Mouse (Mus musculus) heart, postnatal 36 days (tissue): ENCODE data around the gene Ldhd. TPM values are rescaled to one million over a fixed set of nuclear protein-coding genes. Genes with fewer than 3 reads are reported as not detected.

Experiments
- DNase-seq, 2 experiments: peaks; one replicate each; pipeline ENCODE4 v3.0.0; 2021 to 2022
- intact Hi-C: fragments of 180-260 bp; cut with DNase I; formaldehyde crosslinking; loops from one replicate; pipeline ENCODE4 v1.15.1; 2025
- total RNA-seq, 2 experiments: library from RNA; stranded (reverse); gene quantifications; 2 replicates each; pipeline ENCODE4 v1.2.3; 2021

The Ldhd gene
- total RNA-seq, 2 experiments from 2014 or later, result 36.7 to 43.6 TPM

GRCm38 (mm10) chr8:111628894-111629501 is 1.2 kb downstream of the Ldhd start:
- intact Hi-C loops, result loop anchor here (5.0 to 10.0 kb wide), 2 partner anchors 162 to 284 kb away; no protein-coding TSS in a partner anchor
- DNase-seq, result no peak

- DNase-seq, result no peak
- intact Hi-C loops, result loop anchor here (5.0 to 10.0 kb wide), 2 partner anchors 161 to 284 kb away; no protein-coding TSS in a partner anchor
These were observed 1.8 kb downstream of the Ldhd start for GRCm38 (mm10) chr8:111628401-111628800.

GRCm38 (mm10) chr8:111627923-111628322 is 2.3 kb downstream of the Ldhd start:
- DNase-seq, result no peak
- intact Hi-C loops, result loop anchor here (2.0 to 10.0 kb wide), 3 partner anchors 35 to 283 kb away; no protein-coding TSS in a partner anchor

DNA sequence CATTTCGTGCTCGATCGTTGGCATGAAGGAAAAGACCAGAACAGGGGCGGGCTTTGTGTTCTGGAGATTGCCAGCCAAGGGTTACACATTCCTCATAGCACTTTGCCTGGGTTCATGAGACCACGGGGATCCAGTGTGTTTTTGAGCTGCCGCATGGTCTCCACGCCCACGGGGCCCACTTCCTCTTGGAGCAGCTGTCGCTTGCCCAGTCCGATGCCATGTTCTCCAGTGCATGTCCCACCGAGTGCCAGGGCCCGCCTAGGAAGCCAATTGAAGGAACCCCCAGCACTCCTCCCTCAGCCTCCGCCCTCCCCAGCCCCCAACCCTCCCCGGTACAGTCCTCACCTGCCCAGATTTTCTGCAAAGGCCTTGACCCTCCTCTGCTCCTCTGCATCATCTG is 3.2 kb downstream of the Ldhd start:
- DNase-seq, result no peak
- intact Hi-C loops, result loop anchor here (1.0 to 10.0 kb wide), 4 partner anchors 36 to 282 kb away; partner anchors contain the start of gene Znrf1

DNA sequence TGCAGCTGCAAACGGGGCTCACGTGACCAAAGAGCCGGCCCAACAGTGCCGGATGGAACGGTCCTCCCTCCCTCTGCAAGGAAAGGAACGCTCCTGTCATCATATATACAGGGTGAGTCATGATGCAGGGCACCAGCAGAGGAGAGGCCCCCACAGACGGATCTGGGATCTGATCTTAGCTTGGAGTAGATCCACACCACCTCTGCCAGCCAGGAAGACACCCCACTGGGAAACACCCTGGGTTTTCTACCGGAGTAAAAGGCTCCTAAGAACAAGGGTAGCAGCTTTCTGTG is 3.7 kb downstream of the Ldhd start:
- no peak for DNase-seq
- intact Hi-C loops, result loop anchor here (1.0 to 10.0 kb wide), 4 partner anchors 36 to 282 kb away; partner anchors contain the start of gene Znrf1

DNA sequence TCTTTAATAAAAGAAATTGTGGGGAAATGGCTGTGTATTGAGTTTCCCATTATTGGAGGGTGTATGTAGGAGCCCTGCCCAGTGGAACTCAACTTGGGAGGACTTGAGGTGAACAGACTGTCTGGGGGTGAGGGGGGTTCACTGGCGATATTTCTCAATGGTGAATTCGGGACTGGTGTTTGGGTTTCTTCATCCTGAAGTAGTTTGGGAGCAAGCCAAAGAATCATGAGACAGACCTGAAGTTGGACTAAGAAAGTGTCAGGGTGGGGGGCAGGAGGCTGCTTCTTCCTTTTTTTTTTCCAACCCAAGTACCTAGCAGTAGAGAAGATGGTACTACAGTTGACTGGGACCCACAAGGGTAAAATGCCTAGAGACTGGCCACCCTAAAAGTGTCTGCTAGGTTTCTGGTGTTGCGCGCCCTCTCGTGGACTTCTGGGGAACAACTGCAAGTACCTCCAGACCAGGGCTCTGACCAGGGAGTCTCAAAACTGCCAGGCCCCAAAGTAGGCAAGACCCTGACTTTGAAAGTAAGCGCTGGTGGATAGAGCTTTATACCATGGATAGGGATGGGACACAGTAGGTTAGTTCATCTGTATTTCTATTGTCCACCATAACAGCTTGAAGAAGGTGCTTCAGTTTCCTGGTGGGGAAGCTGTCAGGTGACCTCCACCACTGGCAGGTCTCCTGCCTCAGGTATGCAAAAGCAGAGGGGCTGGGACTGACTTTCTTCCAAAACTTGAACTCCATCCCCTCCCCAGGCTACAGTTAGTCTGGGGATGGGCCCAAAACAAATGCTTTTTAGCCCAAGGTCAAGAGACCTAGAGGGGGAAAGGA is 4.3 kb downstream of the Ldhd start:
- peak; percentile 82 for DNase-seq
- intact Hi-C loops, result loop anchor here (1.0 to 10.0 kb wide), 4 partner anchors 37 to 281 kb away; partner anchors contain the start of gene Znrf1

DNA sequence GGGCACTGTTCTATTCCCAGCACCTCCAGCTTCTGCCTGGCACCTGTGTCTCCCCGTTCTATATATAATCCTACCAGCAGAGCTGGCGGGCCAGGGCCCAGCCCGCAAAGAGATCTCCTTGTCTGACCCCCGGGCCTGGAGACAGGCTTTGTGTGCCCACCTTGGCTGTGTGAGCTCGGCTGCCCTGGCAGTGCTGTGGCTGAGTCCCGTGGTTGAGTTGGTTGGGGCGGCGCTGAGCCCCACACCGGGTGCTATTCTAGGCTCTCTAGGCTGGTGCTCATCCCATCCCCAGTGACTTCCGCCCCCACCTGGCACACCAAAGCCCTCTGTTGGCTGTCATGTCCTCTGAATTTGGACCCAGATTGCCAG is 5.3 kb downstream of the Ldhd start:
- intact Hi-C loops, result loop anchor here (5.0 to 10.0 kb wide), 2 partner anchors 158 to 280 kb away; no protein-coding TSS in a partner anchor
- peak in 1 of 2 experiments; percentile 56 for DNase-seq

DNA sequence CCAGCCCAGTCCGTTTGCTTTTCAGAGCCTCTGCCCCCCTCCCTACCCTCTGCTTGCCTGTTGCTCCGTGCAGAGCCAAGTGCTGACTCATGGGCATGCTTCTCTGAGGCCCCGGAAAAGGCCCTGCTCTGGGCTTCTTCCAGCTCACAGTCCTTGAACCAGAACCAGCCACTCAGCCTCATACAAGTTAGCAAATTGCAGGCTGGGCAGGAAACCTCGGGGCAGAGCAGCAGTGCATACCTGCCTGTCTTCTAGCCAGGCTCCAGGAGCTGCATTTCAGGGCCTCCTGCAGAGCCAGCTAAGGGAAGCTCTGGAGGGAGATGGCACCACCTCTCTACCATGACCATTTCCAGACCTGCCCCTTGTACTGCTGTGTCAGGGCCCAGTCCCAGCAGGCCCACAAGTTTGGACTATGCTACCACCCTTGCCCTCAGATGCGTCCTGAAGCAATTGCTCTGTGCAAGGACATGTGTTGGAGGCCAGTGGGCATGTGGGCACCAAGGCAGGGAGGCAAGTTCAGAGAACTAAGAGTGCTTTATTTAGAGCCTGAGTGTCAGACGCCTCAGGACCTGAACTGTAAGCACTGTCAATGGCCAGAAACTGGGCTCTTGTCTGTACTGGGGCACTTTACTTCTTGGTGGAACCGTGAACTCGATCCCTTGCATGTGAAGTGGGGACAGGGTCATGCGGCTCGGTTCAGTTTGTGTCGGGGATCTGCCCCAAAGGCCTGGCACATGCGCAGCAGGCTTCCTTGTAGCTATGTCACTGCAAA is 5.9 kb downstream of the Ldhd start:
- DNase-seq, result peak; percentile 61 to 65
- intact Hi-C loops, result loop anchor here (10.0 kb wide), 1 partner anchor 279 kb away; no protein-coding TSS in a partner anchor

GRCm38 (mm10) chr8:111622553-111622952 is 7.6 kb downstream of the Ldhd start:
- DNase-seq, result no peak
- intact Hi-C loops, result loop anchor here (10.0 kb wide), 1 partner anchor 278 kb away; no protein-coding TSS in a partner anchor

GRCm38 (mm10) chr8:111622104-111622503 is 8.1 kb downstream of the Ldhd start:
- DNase-seq, result no peak
- intact Hi-C loops, result loop anchor here (10.0 kb wide), 1 partner anchor 277 kb away; no protein-coding TSS in a partner anchor

DNA sequence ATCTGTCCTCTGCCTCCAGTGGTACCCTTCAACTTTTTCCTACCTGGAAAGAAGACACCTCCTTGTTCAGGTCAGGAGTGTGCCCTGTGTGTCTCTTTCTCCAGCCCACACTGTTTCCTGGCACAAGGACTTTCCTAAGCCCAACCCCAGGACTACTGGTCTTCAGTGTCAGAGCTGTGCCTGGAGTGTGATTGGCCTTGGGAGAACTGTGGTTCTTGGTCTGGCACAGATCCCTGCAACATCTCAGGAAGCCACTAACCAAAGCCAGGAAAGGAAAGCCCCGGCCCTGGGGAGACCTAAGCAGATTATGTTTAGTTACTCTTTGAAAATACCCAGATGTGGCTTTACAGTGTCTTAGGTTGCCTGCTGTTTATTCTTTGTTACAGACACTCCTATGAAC is 10.2 kb downstream of the Ldhd start:
- intact Hi-C loops, result loop anchor here (10.0 kb wide), 1 partner anchor 275 kb away; no protein-coding TSS in a partner anchor
- peak; percentile 44 to 59 for DNase-seq

DNA sequence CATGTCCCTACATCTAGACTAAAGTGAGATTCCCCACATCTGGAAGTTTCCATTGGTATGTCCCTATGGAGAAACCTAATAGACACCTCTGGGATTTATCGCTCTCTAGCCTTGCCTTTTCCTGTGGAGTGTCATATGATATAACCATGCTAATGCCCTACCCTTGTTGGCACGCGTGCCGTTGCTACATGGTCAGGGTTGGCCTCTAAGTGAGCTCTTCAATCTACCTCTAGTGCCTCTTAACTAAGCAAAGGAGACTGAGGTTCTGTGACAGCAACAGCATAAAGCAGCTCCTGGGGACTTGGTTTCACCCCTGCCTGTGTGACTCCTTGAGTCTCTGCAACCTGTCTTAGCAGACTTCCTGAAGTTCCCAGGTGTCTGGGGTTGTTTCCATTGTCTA is 11.9 kb downstream of the Ldhd start:
- no peak for DNase-seq
- intact Hi-C loops, result no loop called here

GRCm38 (mm10) chr8:111617812-111618211 is 12.4 kb downstream of the Ldhd start:
- no peak for DNase-seq
- intact Hi-C loops, result no loop called here

DNA sequence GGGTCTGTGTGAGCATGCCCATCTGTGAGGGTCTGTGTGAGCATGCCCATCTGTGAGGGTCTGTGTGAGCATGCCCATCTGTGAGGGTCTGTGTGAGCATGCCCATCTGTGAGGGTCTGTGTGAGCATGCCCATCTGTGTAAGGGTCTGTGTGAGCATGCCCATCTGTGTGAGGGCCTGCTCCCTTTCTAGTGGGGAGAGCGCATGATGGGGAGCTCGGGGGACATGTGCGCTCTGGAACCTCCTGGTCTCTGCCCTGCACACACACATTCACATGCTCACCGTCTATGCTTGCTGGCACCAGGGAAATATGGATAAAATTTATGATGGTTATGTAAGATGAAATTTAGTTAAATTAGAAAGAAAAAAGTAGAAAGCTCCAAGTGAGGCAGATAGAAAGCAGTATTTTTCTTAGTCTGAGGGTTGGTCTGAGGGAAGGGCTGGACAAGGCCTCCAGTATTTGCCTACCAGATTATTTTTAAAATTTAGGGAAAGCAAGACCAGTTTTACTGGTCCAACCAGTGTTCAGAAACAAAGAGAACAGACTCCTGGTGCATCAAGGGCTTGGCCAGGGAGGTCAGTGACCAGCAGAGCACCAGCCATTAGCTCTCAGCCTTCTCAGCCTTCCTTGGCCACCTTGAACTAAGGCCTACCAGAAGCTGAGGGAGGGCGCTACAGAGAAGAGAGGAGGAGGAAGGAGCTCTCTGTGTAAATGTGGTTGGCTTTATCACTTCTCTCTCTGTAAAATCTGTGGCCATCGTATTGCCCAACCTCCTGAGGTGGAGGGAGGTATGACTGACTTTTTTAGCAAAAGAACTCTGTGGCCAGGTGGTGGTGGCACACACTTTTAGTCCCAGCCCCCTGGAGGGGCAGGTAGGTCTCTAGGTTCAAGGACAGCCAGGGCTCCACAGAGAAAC is 15.1 kb downstream of the Ldhd start:
- no peak for DNase-seq
- intact Hi-C loops, result no loop called here

GRCm38 (mm10) chr8:111613181-111613580 is 17.0 kb downstream of the Ldhd start:
- intact Hi-C loops, result no loop called here
- DNase-seq, result no peak

DNA sequence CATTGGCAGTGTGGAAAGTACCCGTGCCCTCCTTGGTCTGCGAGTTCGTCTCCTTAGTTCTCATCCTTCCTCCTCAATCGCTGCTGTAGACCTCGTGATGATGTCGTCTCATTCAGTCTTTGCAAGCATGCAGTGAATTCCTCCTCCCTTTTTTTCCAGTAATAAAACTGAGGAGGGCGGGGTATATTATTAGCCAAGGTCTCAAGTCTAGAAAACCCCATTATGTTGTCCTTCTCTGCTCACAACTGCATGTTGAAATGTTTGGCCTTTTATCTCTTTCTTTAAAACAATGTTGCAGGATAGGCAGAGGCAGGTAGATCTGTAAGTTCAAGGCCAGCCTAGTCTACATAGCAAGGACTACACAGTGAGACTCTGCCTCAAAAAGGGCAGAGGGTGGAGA is 22.8 kb downstream of the Ldhd start:
- intact Hi-C loops, result no loop called here
- DNase-seq, result no peak

DNA sequence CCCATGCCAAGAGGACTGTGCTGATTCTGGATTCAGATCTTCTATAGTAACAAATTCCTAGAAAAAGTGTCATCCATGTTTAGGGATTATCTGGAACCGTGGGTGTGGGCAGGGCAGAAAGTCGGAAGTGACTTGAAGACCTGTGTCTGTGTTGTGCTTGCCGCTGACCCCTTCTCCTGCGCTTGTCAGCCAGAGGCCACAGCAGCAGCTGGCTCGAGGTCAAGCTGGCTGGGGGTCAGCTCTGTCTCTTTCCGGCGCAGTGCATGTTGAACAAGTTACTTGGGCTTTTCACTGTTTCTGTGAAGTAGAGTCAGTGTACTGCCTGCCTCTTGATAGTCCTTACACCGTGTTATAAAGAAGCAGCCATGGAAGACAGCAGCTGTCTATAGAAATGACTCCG is 23.2 kb downstream of the Ldhd start:
- intact Hi-C loops, result no loop called here
- DNase-seq, result no peak

GRCm38 (mm10) chr8:111604986-111605385 is 25.2 kb downstream of the Ldhd start:
- DNase-seq, result no peak
- intact Hi-C loops, result no loop called here

GRCm38 (mm10) chr8:111602050-111602449 is 28.1 kb downstream of the Ldhd start:
- intact Hi-C loops, result no loop called here
- DNase-seq, result no peak
